Mouse (Mus musculus): Measurements from ENCODE around the gene Tcte1.

Tcte1 gene

DNA sequence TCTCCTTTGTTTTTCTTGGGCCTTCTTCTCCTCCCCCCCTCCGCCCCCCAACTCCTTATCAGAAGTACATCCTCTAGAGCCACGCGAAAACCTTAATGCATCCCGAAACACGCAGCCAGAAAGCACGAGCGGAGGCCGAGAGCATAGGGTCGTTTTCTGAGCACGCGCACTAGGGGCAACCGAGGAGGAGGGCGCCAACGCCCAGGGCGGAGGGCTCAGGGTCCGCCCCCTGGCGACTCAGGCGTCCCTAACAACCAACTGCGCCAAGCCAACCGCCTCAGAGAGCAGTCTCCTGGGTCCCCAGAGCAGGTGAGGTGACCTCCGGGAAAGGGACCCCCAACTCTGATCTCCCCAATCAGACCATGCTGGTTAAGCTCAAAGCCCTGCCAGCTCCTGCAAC, at the start of gene Tcte1:
Tcte1 (plus strand) TSS at position 172 of the 400 bp plus-strand sequence.
- DNase-seq = no peak

DNA sequence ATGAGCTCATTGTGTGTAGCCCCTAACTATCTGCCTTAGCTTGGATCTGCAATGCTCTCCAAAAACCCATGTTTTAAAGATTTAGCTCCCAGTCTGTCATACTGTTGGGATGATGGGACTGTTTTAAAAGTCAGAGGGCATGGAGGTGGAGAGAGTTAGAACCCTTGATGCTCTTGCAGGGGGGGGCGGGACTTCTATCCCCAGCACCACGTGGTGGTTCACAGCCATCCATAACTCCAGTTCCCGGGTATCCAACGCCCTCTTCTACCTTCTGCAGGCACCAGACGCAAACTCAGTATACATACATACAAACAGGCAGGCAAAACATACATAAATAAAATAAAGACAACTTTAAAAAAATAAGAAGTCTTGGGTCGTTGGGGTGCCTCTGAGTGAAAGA, 49.6 kb upstream of the Tcte1 start:
- DNase-seq = no peak

DNA sequence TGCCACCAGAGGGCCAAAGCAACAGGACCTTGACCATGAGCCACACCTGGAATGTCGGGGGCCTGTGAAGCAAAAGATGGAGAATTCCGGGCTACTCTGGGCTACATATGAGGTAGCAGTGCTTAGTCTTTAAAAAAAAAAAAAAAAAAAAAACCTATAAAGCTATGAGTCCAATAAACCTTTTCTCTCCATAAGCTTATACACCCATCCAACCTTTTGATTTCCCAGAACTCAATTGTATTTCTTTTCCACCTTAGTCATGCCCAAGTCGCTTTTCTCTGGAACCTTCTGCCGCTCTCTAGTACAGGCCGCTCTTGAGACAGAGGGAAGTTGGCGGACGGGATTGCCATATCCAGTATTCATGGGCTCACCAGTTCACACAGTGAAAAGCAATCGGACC, 49.1 kb upstream of the Tcte1 start:
- DNase-seq = no peak

DNA sequence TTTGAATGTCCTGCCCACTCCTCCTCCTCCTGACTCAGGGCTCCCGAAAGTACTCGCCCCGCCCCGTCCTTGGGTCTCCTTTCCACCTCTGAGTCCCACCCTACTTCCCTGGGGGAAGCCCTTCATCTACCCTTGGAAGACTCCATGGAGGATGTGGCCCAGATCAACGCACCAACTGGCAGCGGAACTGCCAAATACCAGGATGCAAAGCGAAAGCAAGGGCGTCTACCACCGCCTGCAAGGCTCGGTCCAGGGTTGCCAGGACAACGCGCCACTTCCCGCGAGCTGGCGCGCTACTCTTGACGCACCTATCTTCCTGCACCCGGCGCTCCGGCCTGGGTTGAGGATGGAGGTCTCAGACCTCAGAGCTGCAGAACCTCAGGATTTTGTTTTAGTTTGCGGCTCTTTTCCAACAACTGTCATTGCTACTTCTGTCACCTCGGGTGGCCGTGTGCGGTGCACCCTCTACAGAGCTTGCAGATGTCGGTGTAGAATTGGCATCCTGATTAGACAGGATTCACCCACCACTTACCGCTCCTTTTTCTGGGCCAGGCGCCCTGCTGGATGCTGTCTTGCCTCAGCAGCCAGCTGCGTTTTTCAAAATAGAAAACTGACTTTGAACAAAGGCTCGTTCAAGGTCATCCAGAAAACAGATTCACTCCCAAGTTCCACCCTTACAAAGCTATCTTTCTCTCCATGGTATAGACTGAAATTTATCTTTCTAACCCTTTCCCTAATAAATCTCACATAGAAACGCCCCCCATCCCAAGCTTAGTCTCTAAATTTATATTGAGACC, 48.4 kb upstream of the Tcte1 start, which contains the start of gene Spats1:
Spats1 (minus strand) TSS at position 747 of the 797 bp plus-strand sequence.
- peak; percentile 35 for DNase-seq

DNA sequence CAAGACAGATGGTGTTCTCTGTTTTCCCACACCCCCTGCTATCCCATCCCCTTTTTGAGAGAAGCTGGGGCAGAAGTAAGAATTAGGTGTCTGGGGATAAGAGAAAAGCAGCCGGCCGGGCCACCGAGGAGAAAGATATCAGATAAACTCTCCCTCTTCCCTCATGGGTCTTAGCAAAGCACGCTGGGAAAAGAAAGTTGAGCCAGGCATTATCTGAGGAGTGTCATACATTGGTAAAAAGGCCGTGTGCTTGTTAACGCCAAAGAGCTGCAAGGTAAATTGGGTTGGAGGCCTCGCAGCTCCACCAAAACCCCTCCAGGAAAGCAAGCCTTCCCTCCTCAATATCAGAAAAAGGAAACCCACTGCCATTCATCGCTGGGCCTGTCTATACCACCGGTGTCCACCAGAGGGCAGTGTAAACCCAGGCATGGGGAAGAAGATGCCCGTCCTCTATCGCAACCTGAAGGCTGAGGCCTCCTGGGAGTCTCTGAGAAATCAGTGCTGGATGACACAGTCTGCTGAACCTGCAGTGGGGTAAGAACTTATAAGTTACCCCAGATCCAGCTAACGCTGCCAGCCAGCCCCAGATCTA, 44.9 kb upstream of the Tcte1 start:
- peak; percentile 74 for DNase-seq

DNA sequence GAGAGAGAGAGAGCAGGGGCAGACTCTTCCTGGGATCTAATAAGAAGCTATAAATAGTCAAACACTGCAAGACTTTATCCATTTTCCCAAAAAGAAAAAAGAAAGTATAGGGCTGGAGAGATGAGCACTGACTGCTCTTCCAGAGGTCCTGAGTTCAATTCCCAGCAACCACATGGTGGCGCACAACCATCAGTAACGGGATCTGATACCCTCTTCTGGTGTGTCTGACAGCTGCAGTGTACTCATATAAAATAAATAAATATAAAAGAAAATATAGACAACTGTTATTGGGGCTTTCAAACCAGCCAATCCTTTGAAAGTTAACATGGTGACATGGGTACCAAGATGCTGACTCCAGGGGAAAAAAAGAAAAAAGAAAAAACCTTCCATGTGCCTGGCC, 42.8 kb upstream of the Tcte1 start:
- DNase-seq = no peak

DNA sequence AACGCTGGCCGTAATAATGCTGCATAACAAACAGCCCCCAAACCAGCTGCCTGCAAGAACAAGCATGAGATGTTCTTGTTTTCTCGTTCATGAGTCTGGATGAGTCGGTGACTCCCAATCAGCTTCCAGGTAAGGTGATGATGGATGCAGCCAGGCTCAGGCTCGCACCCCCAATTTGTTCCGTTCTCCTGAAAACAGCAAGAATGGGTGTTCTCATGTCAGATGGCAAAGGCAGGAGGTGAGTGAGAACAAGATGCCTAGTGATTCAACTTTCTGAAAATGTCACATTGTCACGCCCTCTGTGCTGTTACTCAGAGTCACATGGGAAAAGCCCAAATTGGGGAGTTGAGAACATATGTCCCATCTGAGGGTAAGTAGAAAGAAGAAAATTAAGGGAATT, 37.7 kb upstream of the Tcte1 start:
- DNase-seq = no peak

DNA sequence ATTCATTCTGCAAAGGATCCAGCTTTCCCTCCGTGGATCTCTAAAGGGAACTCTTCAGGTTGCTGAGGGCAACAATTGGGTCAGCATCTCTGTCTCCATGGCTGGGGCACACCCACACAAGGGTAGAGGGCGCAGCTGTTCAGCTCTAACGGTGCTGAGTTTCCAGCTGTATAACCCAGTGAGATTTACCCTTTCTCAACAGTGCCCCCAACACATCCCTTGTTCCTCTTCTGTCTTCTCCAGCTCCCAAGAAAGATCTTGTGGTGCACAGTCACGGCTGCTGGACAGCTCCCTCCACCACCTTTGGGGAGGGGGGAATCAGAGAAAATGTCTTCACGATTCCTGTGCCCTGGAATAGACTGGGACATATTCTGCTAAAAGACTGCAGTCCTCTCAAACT, 36.0 kb upstream of the Tcte1 start:
- DNase-seq = no peak

DNA sequence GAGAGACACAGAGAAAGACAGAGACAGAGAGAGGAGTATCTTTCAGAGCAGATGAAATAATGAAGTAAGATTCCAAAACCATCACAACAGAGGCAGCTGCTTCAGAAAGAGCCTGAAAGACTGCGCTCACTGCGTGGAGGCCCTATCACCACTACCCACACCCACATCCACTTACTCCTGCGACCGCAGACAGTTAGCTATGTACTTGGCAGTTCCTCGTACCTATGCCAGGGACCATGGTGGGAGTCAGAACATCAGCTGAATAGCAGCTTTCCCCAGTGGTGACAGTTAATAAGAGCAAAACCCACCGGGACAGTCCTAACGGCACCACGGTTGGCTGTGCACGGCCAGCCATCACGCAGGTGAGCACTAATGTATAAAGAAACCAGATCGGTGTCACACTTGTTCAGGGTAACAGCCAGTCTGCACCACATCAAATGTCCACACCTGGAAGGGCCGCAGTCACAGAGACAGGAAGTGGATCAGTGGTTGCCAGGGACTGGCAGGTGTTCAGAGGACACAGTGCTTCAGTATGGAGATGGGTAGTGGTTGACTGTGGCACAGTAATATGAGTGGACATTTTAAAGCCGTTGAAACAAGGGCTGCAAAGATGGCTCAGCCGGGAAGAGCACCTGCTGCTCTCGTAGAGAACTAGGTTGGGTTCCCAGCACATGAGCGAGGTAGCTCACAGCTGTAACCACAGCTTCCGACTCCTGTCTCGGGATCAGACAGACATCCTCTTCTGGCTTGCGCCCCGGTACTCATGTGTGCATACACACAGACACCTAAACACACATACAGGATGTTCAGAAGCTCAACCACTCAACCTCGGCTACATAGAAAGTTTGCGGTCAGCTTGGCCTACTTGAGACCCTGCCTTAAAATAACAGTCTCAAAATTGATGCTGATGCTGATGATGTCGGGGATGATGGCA, 34.6 kb upstream of the Tcte1 start:
- DNase-seq = no peak

DNA sequence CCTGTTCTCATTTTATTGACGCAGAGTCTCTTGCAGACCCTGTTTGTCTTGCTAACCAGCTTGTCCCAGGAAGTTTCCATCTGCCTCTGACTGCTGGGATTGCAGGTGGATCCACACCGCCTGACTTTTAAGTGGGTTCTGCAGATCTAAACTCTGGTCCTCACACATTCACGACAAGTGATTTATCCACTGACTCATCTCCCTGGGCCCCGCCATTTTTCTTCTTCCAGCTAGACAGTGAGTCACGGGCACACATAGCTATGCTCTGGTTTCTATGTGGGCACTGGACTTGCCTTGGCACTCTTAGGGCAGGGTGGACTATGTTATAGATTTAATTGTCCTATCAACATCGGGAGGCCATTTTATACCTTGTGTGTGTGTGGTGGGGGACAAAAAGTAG, 33.5 kb upstream of the Tcte1 start:
- no peak for DNase-seq

DNA sequence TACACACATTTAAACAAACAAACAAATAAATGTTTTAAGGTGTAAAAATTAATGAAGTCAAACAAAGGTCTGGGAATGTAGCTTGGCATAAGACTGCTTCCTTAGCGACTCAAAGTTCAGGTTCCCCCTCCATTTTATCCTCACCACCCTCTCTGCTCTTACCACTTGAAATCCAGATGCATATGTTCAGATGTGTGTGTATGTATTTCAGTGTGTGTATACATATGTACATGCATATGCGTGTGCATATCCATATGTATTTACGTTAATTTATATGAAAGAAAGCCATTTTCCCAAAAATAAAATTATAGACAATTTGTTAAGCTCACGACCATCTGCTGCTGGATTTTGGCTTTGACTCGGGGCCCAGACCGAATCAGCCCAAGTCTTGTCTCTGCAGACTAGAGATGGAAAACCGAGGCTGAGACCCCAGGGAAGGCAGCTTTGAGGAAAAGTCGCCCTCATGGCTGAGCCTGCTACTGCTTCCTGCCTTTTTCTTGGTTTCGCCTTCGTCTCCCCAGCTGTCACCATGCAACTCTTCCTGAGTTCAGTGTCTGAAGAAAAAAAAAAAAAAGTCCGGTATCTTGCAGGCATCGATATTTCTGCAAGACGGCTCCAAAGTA, 32.6 kb upstream of the Tcte1 start:
- no peak for DNase-seq

DNA sequence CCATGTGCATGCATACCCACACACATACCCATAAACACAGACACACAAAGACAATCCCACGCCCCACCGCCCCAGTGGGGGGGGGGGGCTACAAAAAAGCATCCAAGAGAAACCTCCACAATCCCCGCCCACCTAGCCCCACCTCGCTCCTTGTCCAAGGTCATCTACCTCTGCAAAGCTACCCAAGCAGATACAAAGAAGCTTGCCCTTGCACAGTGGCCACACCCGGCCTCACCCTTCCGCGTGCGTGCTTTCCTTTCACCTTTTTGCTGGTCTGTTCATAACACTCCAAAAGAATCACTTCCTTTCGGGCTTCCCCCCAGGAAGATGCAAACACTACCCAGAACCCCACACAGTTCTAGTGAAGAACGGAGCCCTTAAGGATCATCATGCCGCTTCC, 27.8 kb upstream of the Tcte1 start:
- DNase-seq = no peak

DNA sequence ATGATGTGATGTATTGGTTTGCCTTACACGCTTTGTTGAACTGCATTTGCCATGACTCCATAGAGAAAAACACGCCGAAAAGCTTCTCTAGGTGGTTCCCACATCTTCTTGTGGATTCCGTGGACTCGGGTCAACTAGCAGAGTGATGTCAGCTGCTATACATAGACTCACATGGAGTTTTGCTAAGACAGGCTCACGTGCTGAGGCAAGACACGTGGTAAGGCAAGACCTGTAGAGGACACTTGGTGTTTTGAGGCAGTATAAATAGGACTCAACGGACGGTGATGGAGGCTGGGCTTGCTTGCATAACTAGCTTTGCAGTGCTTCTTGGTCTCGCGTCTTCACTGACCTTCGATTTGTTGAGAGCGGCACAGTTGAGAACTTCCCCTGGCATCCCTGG, 24.8 kb upstream of the Tcte1 start:
- no peak for DNase-seq

DNA sequence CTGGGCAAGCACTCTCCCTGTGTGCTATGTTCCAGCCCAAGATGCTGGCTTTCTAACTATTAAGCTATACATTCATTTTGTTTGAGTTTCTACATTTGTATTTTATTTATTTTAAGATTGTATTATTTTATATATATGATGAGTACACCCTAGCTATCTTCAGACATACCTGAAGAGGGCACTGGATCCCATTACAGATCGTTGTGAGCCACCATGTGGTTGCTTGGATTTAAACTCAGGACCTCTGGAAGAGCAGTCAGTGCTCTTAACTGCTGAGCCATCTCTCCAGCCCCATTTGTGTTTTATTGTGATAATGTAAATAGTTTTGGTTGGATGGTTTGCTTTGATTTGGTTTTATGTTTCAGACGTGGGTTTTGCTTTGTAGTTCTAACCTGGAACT, 23.7 kb upstream of the Tcte1 start:
- DNase-seq = no peak

DNA sequence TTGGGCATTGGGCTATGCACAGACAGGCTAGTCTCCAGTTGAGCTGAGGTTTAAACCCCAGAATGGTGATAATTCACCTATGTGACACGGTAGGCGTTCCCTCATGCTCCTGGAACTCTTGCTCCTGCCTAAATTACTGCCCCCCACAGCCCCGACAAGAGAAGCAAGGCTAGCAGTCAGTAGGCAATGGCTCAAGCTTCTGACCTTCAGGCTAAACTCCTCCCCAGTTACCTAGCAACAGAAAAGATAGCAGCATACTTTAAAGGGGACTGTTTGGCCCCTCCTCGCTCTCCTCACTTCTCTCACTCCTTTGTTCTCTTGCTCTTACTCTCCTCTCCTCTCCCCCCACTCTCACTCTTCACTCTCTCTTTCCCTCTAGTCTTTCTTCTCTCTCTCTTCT, 22.3 kb upstream of the Tcte1 start:
- DNase-seq = no peak

DNA sequence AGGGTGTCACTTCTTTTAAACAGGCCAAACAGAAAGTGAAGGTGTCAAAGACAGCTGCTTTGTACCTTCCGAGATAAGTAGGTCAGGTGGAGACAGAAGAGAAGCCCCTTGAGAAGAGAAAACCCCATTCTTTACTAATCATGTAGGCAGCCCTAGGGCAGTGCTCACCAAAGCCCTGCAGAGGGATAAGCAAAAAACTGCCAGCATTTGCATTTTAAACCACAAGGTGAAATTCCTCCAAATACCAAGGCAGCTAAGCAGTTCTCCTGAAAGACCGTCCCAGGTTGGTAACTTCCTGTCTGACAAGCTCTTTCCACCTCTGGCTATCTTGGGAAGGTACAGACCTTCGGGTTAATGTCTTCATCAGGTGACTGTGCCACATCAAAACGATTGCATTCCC, 20.9 kb upstream of the Tcte1 start:
- no peak for DNase-seq

DNA sequence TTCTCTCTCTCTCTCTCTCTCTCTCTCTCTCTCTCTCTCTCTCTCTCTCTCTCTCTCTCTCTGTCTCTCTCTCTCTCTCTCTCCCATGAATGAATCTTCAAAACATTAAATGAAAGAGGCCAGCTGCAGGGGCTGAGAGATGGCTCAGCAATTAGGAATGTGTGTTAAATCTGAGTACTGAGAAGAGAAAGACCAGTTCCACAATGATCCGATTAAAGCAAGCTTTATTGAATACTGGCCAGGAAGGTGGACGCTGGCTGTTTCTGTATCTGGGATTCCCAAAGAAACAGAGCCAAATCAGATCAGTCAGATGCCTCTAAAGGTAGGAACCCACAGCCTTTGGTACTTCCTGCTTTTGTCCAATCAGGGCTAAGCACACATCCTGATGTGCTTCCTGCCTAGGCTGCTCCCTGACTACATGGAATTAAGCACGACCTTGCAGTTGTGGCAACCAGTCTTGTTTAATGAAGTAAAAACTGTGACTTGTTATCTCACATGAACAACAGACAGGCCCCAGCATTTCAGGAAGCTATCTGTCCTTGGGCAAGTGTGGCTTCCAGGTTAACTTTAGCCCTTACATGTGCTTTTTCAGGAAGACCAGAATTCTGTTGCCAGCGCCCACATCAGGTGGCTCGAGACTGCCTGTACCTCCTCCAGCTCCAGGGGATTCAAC, 19.8 kb upstream of the Tcte1 start:
- DNase-seq = no peak

DNA sequence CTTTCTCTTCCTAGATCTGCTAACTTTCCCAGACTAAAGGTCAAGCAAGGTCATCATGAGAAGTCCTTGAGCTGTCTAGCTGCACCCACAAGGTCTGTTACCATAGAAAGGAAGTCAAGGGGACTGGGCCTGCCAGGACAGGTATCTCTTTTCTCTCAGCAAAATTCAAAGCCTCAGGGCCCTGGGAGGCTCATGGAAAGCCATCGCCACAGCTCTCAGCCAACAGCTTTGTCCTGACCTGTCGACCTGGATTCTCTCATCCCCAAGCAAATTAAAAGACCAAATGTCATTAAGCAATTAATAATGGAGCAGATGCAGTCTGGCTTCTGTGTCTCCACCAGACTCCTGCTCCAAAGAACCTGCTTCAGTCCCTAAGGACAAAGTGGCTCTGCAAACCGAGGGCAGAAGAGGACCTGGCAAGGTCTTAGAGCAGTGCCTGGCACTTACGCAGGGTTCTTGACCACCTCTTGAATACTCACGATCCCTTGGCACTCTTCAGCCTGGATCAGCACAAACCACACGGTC, 17.2 kb upstream of the Tcte1 start:
- DNase-seq = no peak

DNA sequence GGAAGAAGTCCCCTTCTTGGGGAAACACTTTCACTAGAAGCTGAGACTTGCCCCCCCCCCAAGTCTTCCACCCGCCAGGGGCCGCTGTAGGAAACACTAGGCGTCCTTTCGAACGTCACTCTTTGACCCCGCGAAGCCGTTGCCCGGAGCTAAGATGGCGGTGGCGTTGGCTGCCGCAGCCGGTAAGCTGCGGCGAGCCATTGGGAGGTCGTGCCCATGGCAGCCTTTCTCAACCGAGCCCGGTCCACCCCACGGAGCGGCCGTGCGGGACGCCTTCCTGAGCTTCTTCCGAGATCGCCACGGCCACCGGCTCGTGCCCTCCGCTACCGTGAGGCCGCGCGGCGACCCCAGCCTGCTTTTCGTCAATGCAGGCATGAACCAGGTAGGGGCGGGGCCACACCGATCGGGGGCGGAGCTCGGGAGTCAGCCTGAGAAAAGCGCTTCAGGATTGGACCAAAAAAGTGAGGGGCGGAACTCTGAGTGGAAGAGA, 16.5 kb upstream of the Tcte1 start, which contains the start of gene Aars2:
Aars2 (plus strand) TSS at position 142 of the 490 bp plus-strand sequence.
- peak; percentile 95 for DNase-seq

DNA sequence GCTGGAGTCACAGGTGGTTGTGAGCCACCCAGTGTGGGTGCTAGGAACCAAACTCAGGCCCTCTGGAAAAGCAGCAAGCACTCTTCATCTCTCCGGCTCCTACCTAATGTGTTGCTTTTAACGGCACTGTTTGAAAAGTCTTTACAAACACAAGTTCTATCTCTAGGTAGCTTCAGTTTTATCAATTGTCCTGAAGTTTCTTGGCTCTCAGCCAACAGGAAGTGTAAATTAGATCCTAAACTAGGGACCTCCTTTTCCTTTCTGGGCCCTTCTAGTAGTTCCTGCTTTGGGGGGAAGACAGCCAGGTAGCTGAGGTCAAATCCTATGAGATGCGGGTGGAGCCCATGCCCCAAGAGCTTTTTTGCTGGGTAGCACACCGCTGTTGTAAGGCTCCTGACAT, 12.4 kb upstream of the Tcte1 start:
- DNase-seq = no peak

DNA sequence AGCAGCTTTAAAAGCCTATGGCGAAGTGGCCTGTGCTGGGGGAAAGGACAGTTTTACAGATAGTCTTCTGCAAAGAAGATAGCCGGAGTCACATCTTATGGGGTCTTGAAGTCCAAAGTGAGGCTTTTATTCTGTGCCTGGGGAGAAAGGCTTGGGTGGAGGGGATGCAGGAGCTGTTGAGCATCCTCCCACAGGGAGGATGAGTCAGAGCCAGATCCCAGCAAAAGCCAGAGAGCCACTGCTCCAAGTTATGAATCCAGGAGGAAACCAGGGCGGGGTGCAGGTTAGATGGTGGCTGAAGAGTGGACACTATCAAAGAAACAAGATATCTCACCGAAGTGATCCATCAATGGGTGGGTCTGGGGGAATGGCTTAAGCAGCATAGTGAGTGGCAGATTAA, 11.5 kb upstream of the Tcte1 start:
- no peak for DNase-seq

DNA sequence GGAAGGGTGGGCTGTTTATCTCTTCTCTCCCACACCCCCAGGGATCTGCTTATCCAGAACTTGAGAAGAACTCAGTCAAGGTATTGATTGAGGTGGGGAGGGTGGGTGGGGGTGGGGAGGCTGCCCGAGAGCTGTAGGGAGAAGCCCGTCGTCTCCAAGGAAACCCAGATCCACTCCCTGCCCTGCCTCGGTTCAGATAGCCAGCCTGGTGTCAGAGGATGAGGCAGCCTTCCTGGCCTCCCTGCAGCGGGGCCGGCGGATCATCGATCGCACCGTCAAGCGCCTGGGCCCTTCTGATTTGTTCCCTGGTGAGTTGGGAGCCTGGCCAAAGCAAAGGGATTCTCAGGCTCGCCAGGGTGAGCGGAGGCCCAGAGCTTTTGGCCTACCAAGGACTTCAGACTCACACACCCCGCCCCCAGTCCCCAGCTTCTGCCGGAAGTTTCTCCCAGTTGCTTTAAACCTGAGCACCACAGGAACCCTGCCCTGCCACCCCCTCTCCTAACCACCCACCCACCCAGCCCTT, 8.0 kb upstream of the Tcte1 start:
- DNase-seq = no peak

All from kidney, adult 9 months (tissue).